Mouse (Mus musculus) heart, adult 10 weeks (tissue): ENCODE results near the gene Fen1. TPM values are rescaled to one million over a fixed set of nuclear protein-coding genes. Genes with fewer than 3 reads are reported as not detected.

Experiments
- polyA plus RNA-seq: library from polyadenylated mRNA; stranded (reverse); fragments of 350-450 nt; fragmentation: Illumina TruSeq; extraction: RNeasy Lipid Tissue Mini Kit (QIAGEN cat#74804); gene quantifications from one replicate; pipeline ENCODE4 v1.2.3, GENCODE M21; 2014; ENCODE audit warnings: low read depth, low replicate concordance

Fen1 gene
- 3.8 TPM for polyA plus RNA-seq

GRCm38 (mm10) chr19:10203848-10204615, at the start of gene Fen1, which contains the start of gene Tmem258:
Fen1 (minus strand) TSS chr19:10204169.
Tmem258 (plus strand) TSS chr19:10204014.

GRCm38 (mm10) chr19:10240654-10241305, 36.8 kb upstream of the Fen1 start, which contains the start of gene Myrf:
Myrf (minus strand) TSS chr19:10240748.

DNA sequence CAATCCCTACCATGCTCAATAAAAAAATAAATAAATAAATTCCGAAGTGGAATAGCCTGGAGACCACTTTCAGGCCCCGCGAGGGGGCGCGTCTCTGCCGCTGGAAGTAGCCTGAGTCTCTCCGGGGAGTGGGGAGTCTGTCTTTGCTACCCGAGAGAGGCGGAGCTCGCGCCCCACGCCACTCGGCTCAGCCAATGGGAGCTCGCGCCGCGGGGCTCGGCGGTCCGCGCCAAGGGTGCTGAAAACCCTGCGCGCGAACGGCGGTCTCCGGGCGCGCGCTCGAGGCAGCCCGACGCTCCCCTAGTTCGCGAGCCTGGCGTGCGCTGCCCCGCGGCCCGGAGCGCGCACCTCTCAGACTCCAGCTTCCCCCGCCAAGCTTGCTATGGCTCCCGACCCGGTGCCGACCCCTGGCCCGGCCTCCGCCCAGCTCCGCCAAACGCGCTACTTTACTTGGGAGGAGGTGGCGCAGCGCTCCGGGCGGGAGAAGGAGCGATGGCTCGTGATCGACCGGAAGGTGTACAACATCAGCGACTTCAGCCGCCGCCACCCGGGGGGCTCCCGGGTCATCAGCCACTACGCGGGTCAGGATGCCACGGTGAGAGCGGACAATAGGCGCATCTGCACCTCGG, 21.2 kb downstream of the Fen1 start, which contains the start of gene Fads1:
TSS of gene Fads1 (plus strand) at position 219 of the 629 bp plus-strand sequence.

Other genes with a start within 250 kb of the Fen1 start
- 3,653 TPM for gene Fth1, start 223.6 kb downstream of the Fen1 start, polyA plus RNA-seq
- 0.21 TPM for gene Best1, start 202.5 kb downstream of the Fen1 start, polyA plus RNA-seq
- gene Rab3il1, start 202.5 kb downstream of the Fen1 start, polyA plus RNA-seq: 11.2 TPM
- 44.0 TPM for gene Fads3, start 162.6 kb downstream of the Fen1 start, polyA plus RNA-seq
- gene Fads2, start 102.4 kb downstream of the Fen1 start, polyA plus RNA-seq: 9.2 TPM
- gene Fads1, start 21.3 kb downstream of the Fen1 start, polyA plus RNA-seq: 18.3 TPM
- 163 TPM for gene Tmem258, start 155 bp downstream of the Fen1 start, polyA plus RNA-seq
- gene Myrf, start 36.6 kb upstream of the Fen1 start, polyA plus RNA-seq: 4.1 TPM
- gene Dagla, start 100.7 kb upstream of the Fen1 start, polyA plus RNA-seq: 2.4 TPM
- gene Syt7, start 184.9 kb upstream of the Fen1 start, polyA plus RNA-seq: 22.8 TPM